Mouse (Mus musculus): ENCODE data around the gene Arntl.

DNA sequence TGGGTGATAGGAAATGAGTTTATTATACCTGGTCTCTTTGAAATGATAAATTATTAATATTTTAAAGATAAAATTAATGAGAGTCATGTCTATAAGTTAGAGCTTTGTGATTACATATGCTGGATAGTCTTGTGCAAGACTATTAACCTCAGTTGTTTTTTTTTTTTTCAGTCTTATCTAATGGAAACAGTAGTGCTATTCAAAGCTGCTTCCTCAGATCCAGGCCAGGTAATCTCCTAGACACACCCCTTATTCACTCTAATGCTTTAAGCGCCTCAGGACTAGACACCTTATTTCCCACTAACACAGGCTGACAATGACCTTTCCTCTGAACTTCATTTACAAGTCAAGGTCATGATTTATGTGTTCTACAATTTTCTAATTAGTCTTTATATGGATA is 141.8 kb downstream of the Arntl start:
- TF ChIP-seq CTCF (IDR thresholded peaks at IDR 0.05; ENCODE audit: low read depth) = no peak
- TF ChIP-seq EP300 (IDR thresholded peaks at IDR 0.05; ENCODE audit: low read depth) = peak; percentile 61

Data from liver, embryonic 14.5 days (tissue).